Mouse (Mus musculus) liver, adult 2 months (tissue): ENCODE results near the gene Ankle1. TPM values are rescaled to one million over a fixed set of nuclear protein-coding genes. Genes with fewer than 3 reads are reported as not detected.

Experiments used
- DNase-seq: peaks from one replicate; pipeline ENCODE4 v3.0.0-alpha.2; 2011; ENCODE audit warnings: low read depth, low spot score; ENCODE audit errors: extremely low read depth
- H3K27ac ChIP-seq: fragments of 200-500 bp; replicated peaks from 2 replicates; pipeline ENCODE4 v1.5.1; 2012; ENCODE audit warnings: low read depth, mild to moderate bottlenecking, control low read depth, inconsistent platforms, low read length; ENCODE audit not compliant: insufficient read depth
- H3K27me3 ChIP-seq: fragments of 200-500 bp; 2 replicates; pipeline ENCODE4 v1.6.1; 2012; ENCODE audit warnings: mild to moderate bottlenecking, moderate library complexity, low read length, inconsistent platforms; ENCODE audit not compliant: control insufficient read depth, insufficient read depth
- H3K36me3 ChIP-seq: fragments of 200-500 bp; 2 replicates; pipeline ENCODE4 v1.6.1; 2012; ENCODE audit warnings: low read length, inconsistent platforms; ENCODE audit not compliant: control insufficient read depth, insufficient read depth
- H3K4me1 ChIP-seq: fragments of 200-500 bp; 2 replicates; pipeline ENCODE4 v1.6.1; 2011; ENCODE audit warnings: low read length; ENCODE audit not compliant: control insufficient read depth, insufficient read depth
- H3K4me3 ChIP-seq: fragments of 200-500 bp; 2 replicates; pipeline ENCODE4 v1.5.1; 2011; ENCODE audit warnings: low read depth, mild to moderate bottlenecking, control low read depth, low read length, moderate library complexity; ENCODE audit not compliant: insufficient read depth
- H3K79me2 ChIP-seq: fragments of 200-500 bp; 2 replicates; pipeline ENCODE4 v1.6.1; 2012; ENCODE audit warnings: inconsistent platforms, mild to moderate bottlenecking, low read length, moderate library complexity; ENCODE audit not compliant: control insufficient read depth, insufficient read depth
- H3K9ac ChIP-seq: fragments of 200-500 bp; 2 replicates; pipeline ENCODE4 v1.6.1; 2012; ENCODE audit warnings: low read depth, mild to moderate bottlenecking, control low read depth, inconsistent platforms, low read length
- CTCF ChIP-seq: fragments of 200-500 bp; IDR thresholded peaks from 2 replicates; pipeline ENCODE4 v1.5.1; 2011; ENCODE audit warnings: low read depth, low read length, control low read depth
- POLR2A ChIP-seq: fragments of 200-500 bp; IDR thresholded peaks from 2 replicates; pipeline ENCODE4 v1.6.1; 2011; ENCODE audit warnings: low read length, control low read depth; ENCODE audit not compliant: insufficient read depth; ENCODE audit errors: extremely low read depth
- WGBS: fragments of 180-500 bp; shearing (Covaris S2); methylation state at CpG from one replicate; pipeline ENCODE4 v1.1.7; 2018; 5-methylcytosine and 5-hydroxymethylcytosine counted together
- polyA plus RNA-seq: library from polyadenylated mRNA; depleted of rRNA; stranded (reverse); fragments of >200 nt; gene quantifications from 2 replicates; pipeline ENCODE4 v1.2.3, GENCODE M21; 2012; rRNA removed
- total RNA-seq: library from RNA; depleted of rRNA; stranded (reverse); fragments of >200 nt; gene quantifications from 2 replicates; pipeline ENCODE4 v1.2.3, GENCODE M21; 2014; rRNA removed

The Ankle1 gene
- total and polyA plus RNA-seq, 2 experiments, result 0.09 to 0.22 TPM

DNA sequence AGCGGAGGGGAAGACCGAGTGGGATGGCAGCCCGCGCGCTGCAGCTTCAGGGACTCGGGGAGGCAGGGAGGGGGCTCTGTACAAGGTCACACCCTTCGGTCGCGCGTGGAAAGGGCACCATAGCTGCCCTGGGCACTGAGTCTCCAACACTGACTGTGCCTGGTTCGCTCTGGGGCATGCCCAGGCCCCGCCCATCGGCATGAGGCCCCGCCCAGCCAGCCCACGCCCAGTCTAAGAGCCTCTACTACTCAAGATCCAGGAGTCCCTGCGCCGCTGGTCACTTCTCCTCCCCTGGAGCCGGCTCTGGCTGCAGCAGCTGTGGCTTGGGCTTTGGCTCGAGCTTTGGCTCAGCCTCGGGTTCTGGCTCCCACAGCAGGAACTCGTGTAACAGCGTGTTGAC is 51.1 kb downstream of the Ankle1 start:
- Histone ChIP-seq H3K4me3 (no peak overlapping the region), H3K27ac (no peak overlapping the region), H3K27me3 (no peaks in the 10 kb centered on the region), H3K79me2 (no peaks in the 10 kb centered on the region), H3K4me1 (no peaks in the 10 kb centered on the region), H3K9ac (no peak overlapping the region), H3K36me3 (no peaks in the 10 kb centered on the region)
- DNase-seq, result no peak
- no peak for TF ChIP-seq POLR2A
- WGBS, result 55% methylated on average over 22 of the region's 22 CpGs

DNA sequence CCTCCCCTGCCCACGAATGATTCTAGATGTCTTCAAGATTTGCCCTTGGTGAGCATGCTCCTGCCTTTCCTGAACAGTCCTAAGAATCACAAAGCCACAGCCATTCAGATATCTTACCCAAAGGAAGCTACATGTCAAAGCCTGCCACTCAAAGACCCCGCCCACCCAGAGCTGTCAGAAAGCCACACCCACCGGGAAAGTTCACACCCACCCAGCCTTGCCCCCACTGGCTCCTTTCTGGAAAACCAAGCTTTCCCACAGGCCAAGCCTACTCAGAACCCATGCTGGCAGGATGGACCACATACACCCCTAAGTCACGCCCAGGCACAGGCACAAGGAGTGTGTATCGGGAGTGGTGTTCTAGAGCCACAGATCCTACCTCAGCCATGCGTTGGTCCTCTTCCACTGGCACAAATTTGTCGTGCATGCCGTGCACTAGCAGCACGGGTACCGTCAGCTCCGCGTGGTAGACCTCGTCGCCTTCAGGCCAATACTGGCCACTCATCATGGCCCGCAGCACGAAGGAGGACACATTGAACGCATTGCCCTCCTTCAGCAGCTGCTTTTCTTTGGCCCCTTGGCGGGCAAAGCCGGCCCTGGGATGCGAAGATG is 52.0 kb downstream of the Ankle1 start:
- TF ChIP-seq CTCF (no peak), POLR2A (no peak)
- WGBS, result 90% methylated on average over 20 of the region's 20 CpGs
- DNase-seq, result no peak
- no peaks in the 10 kb centered on the region for H3K79me2 ChIP-seq
- H3K9ac ChIP-seq, result no peak overlapping the region
- no peak overlapping the region for H3K27ac ChIP-seq
- no peak overlapping the region for H3K4me3 ChIP-seq
- peaks cover 5% of the 10 kb centered on the region; the same call in 1 of the 2 replicates for H3K4me1 ChIP-seq
- no peaks in the 10 kb centered on the region for H3K27me3 ChIP-seq
- no peaks in the 10 kb centered on the region for H3K36me3 ChIP-seq

Other genes starting within 250 kb of the Ankle1 start
- 8.6 and 12.8 TPM in 2 replicates for gene Myo9b, start 133.3 kb upstream of the Ankle1 start, total RNA-seq
- gene Myo9b, start 133.3 kb upstream of the Ankle1 start, polyA plus RNA-seq, result 6.6 and 7.6 TPM in 2 replicates
- gene Haus8, start 133.1 kb upstream of the Ankle1 start, total RNA-seq, result 4.0 and 5.8 TPM in 2 replicates
- gene Haus8, start 133.1 kb upstream of the Ankle1 start, polyA plus RNA-seq, result 2.1 and 2.8 TPM in 2 replicates
- gene Use1, start 39.2 kb upstream of the Ankle1 start, total RNA-seq, result 76.6 and 82.2 TPM in 2 replicates
- gene Use1, start 39.2 kb upstream of the Ankle1 start, polyA plus RNA-seq, result 60.2 and 69.9 TPM in 2 replicates
- gene Ocel1, start 34.7 kb upstream of the Ankle1 start, total RNA-seq, result 8.0 and 8.1 TPM in 2 replicates
- gene Ocel1, start 34.7 kb upstream of the Ankle1 start, polyA plus RNA-seq, result 9.2 and 17.1 TPM in 2 replicates
- 73.9 and 117 TPM in 2 replicates for gene Nr2f6, start 24.1 kb upstream of the Ankle1 start, total RNA-seq
- 319 and 341 TPM in 2 replicates for gene Nr2f6, start 24.1 kb upstream of the Ankle1 start, polyA plus RNA-seq
- 7.9 and 9.7 TPM in 2 replicates for gene Ushbp1, start 10.2 kb upstream of the Ankle1 start, total RNA-seq
- 7.9 and 13.6 TPM in 2 replicates for gene Ushbp1, start 10.2 kb upstream of the Ankle1 start, polyA plus RNA-seq
- gene Babam1, start 9.1 kb upstream of the Ankle1 start, total RNA-seq, result 42.7 and 44.8 TPM in 2 replicates
- 98.5 and 106 TPM in 2 replicates for gene Babam1, start 9.1 kb upstream of the Ankle1 start, polyA plus RNA-seq
- gene Abhd8, start 57.6 kb downstream of the Ankle1 start, total RNA-seq, result 3.1 and 5.0 TPM in 2 replicates
- gene Abhd8, start 57.6 kb downstream of the Ankle1 start, polyA plus RNA-seq, result 6.7 and 11.7 TPM in 2 replicates
- gene Mrpl34, start 58.9 kb downstream of the Ankle1 start, total RNA-seq, result 35.1 and 48.2 TPM in 2 replicates
- gene Mrpl34, start 58.9 kb downstream of the Ankle1 start, polyA plus RNA-seq, result 104 and 123 TPM in 2 replicates
- 7.7 and 8.3 TPM in 2 replicates for gene Dda1, start 63.2 kb downstream of the Ankle1 start, total RNA-seq
- gene Dda1, start 63.2 kb downstream of the Ankle1 start, polyA plus RNA-seq, result 32.5 and 34.1 TPM in 2 replicates
- gene Ano8, start 80.0 kb downstream of the Ankle1 start, total RNA-seq, result 2.3 and 3.8 TPM in 2 replicates
- gene Ano8, start 80.0 kb downstream of the Ankle1 start, polyA plus RNA-seq, result 3.7 and 5.2 TPM in 2 replicates
- gene Gtpbp3, start 82.1 kb downstream of the Ankle1 start, total RNA-seq, result 11.6 and 12.7 TPM in 2 replicates
- 12.9 and 15.5 TPM in 2 replicates for gene Gtpbp3, start 82.1 kb downstream of the Ankle1 start, polyA plus RNA-seq
- 15.3 and 22.8 TPM in 2 replicates for gene Plvap, start 105.7 kb downstream of the Ankle1 start, total RNA-seq
- gene Plvap, start 105.7 kb downstream of the Ankle1 start, polyA plus RNA-seq, result 128 and 132 TPM in 2 replicates
- not detected in 2 replicates for gene Ccdc194, start 119.7 kb downstream of the Ankle1 start, total RNA-seq
- 0.05 TPM in 1 of 2 replicates, not detected in the other for gene Ccdc194, start 119.7 kb downstream of the Ankle1 start, polyA plus RNA-seq
- gene Bst2, start 131.4 kb downstream of the Ankle1 start, total RNA-seq, result 603 and 678 TPM in 2 replicates
- 798 and 871 TPM in 2 replicates for gene Bst2, start 131.4 kb downstream of the Ankle1 start, polyA plus RNA-seq
- gene Mvb12a, start 136.9 kb downstream of the Ankle1 start, total RNA-seq, result 98.9 and 105 TPM in 2 replicates
- gene Mvb12a, start 136.9 kb downstream of the Ankle1 start, polyA plus RNA-seq, result 164 and 165 TPM in 2 replicates
- 0.46 and 0.47 TPM in 2 replicates for gene Tmem221, start 152.9 kb downstream of the Ankle1 start, total RNA-seq
- gene Tmem221, start 152.9 kb downstream of the Ankle1 start, polyA plus RNA-seq, result 0.14 and 0.55 TPM in 2 replicates
- gene Nxnl1, start 160.6 kb downstream of the Ankle1 start, total RNA-seq, result not detected in 2 replicates
- gene Nxnl1, start 160.6 kb downstream of the Ankle1 start, polyA plus RNA-seq, result not detected in 2 replicates
- gene Slc27a1, start 162.9 kb downstream of the Ankle1 start, total RNA-seq, result 6.8 and 7.2 TPM in 2 replicates
- gene Slc27a1, start 162.9 kb downstream of the Ankle1 start, polyA plus RNA-seq, result 12.5 and 15.7 TPM in 2 replicates
- gene Pgls, start 186.2 kb downstream of the Ankle1 start, total RNA-seq, result 111 and 113 TPM in 2 replicates
- 119 and 124 TPM in 2 replicates for gene Pgls, start 186.2 kb downstream of the Ankle1 start, polyA plus RNA-seq
- gene Fam129c, start 191.6 kb downstream of the Ankle1 start, total RNA-seq, result 0.92 and 1.3 TPM in 2 replicates
- gene Fam129c, start 191.6 kb downstream of the Ankle1 start, polyA plus RNA-seq, result 0.73 and 2.1 TPM in 2 replicates
- gene Colgalt1, start 205.0 kb downstream of the Ankle1 start, total RNA-seq, result 43.2 and 55.0 TPM in 2 replicates
- 65.3 and 77.3 TPM in 2 replicates for gene Colgalt1, start 205.0 kb downstream of the Ankle1 start, polyA plus RNA-seq